Mouse (Mus musculus): Measurements from ENCODE around the gene Ddi2. TPM values are rescaled to one million over a fixed set of nuclear protein-coding genes. Genes with fewer than 3 reads are reported as not detected.

The Ddi2 gene
- polyA plus RNA-seq, 1 experiment from 2014 or later = 21.7 TPM

GRCm38 (mm10) chr4:141653813-141654212 lies 69.4 kb downstream of the Ddi2 start:
- WGBS (ENCODE audit: insufficient replicate concordance) = 88% methylated on average over 13 of the region's 13 CpGs
- no peaks in the 10 kb centered on the region for H3K9me3 ChIP-seq (ENCODE audit: low read length)
- ATAC-seq = no peak

GRCm38 (mm10) chr4:141653044-141653443 lies 70.2 kb downstream of the Ddi2 start:
- TF ChIP-seq CTCF (IDR thresholded peaks at IDR 0.05; ENCODE audit: low read depth) = no peak
- no peak for TF ChIP-seq EP300 (IDR thresholded peaks at IDR 0.05; ENCODE audit: low read depth)
- no peak overlapping the region for H3K9ac ChIP-seq (replicated peaks)
- no peaks in the 10 kb centered on the region; the same call in 1 of the 2 replicates for H3K36me3 ChIP-seq (replicated peaks; ENCODE audit: insufficient read depth, low read length)
- no peaks in the 10 kb centered on the region for H3K9me3 ChIP-seq (ENCODE audit: low read length)
- H3K27ac ChIP-seq (ENCODE audit: low read depth) = no peak overlapping the region
- H3K4me1 ChIP-seq (ENCODE audit: insufficient read depth) = peaks cover 19% of the 10 kb centered on the region
- no peaks in the 10 kb centered on the region for H3K27me3 ChIP-seq (ENCODE audit: insufficient read depth, low read length)
- no peak overlapping the region for H3K4me3 ChIP-seq (ENCODE audit: low read depth, low read length)
- DNase-seq (no peak), ATAC-seq (no peak)
- WGBS (ENCODE audit: insufficient replicate concordance) = 61% methylated on average over 8 of the region's 8 CpGs
- no peak overlapping the region for H3K4me2 ChIP-seq (ENCODE audit: low read depth, low read length)

More at GRCm38 (mm10) chr4:141653813-141654212, 69.4 kb downstream of the Ddi2 start:
- H3K4me3 ChIP-seq (ENCODE audit: low read depth, low read length) = no peak overlapping the region
- no peak for TF ChIP-seq CTCF (IDR thresholded peaks at IDR 0.05; ENCODE audit: low read depth)
- TF ChIP-seq EP300 (IDR thresholded peaks at IDR 0.05; ENCODE audit: low read depth) = no peak
- H3K4me1 ChIP-seq (ENCODE audit: insufficient read depth) = peaks cover 19% of the 10 kb centered on the region
- no peaks in the 10 kb centered on the region for H3K27me3 ChIP-seq (ENCODE audit: insufficient read depth, low read length)
- H3K9ac ChIP-seq (replicated peaks) = no peak overlapping the region
- no peak for DNase-seq
- no peak overlapping the region for H3K27ac ChIP-seq (ENCODE audit: low read depth)
- H3K36me3 ChIP-seq (replicated peaks; ENCODE audit: insufficient read depth, low read length) = no peaks in the 10 kb centered on the region; the same call in 1 of the 2 replicates
- H3K4me2 ChIP-seq (ENCODE audit: low read depth, low read length) = no peak overlapping the region

- no peaks in the 10 kb centered on the region for H3K9me3 ChIP-seq (ENCODE audit: low read length)
- no peaks in the 10 kb centered on the region for H3K27me3 ChIP-seq (ENCODE audit: insufficient read depth, low read length)
- H3K4me2 ChIP-seq (ENCODE audit: low read depth, low read length) = no peak overlapping the region
- H3K36me3 ChIP-seq (replicated peaks; ENCODE audit: insufficient read depth, low read length) = no peaks in the 10 kb centered on the region; the same call in 1 of the 2 replicates
- ATAC-seq (no peak), DNase-seq (no peak)
- no peak overlapping the region for H3K9ac ChIP-seq (replicated peaks)
- H3K27ac ChIP-seq (ENCODE audit: low read depth) = no peak overlapping the region
- WGBS (ENCODE audit: insufficient replicate concordance) = 84% methylated on average over 10 of the region's 10 CpGs
- H3K4me1 ChIP-seq (ENCODE audit: insufficient read depth) = peaks cover 14% of the 10 kb centered on the region; the same call in 1 of the 2 replicates
- no peak overlapping the region for H3K4me3 ChIP-seq (ENCODE audit: low read depth, low read length)
- TF ChIP-seq EP300 (IDR thresholded peaks at IDR 0.05; ENCODE audit: low read depth) = no peak
- no peak for TF ChIP-seq CTCF (IDR thresholded peaks at IDR 0.05; ENCODE audit: low read depth)
These were observed 71.3 kb downstream of the Ddi2 start for GRCm38 (mm10) chr4:141651944-141652343.

- Histone ChIP-seq H3K9me3 (ENCODE audit: low read length) (no peaks in the 10 kb centered on the region), H3K27ac (ENCODE audit: low read depth) (no peak overlapping the region), H3K9ac (replicated peaks) (no peak overlapping the region), H3K36me3 (replicated peaks; ENCODE audit: insufficient read depth, low read length) (no peaks in the 10 kb centered on the region; the same call in 1 of the 2 replicates), H3K4me3 (ENCODE audit: low read depth, low read length) (no peak overlapping the region), H3K27me3 (ENCODE audit: insufficient read depth, low read length) (no peaks in the 10 kb centered on the region), H3K4me1 (ENCODE audit: insufficient read depth) (peaks cover 11% of the 10 kb centered on the region; the same call in 1 of the 2 replicates), H3K4me2 (ENCODE audit: low read depth, low read length) (no peak overlapping the region)
- ATAC-seq (no peak), DNase-seq (no peak)
- TF ChIP-seq CTCF (IDR thresholded peaks at IDR 0.05; ENCODE audit: low read depth) (no peak), EP300 (IDR thresholded peaks at IDR 0.05; ENCODE audit: low read depth) (no peak)
- WGBS (ENCODE audit: insufficient replicate concordance) = 86% methylated on average over 6 of the region's 6 CpGs
These were observed 71.9 kb downstream of the Ddi2 start for GRCm38 (mm10) chr4:141651286-141651685.

- 73% methylated on average over 6 of the region's 6 CpGs for WGBS (ENCODE audit: insufficient replicate concordance)
- Histone ChIP-seq H3K4me1 (ENCODE audit: insufficient read depth) (0 out of 2 replicates have a peak, but pooled peaks cover 4% of the 10 kb centered on the region), H3K9ac (replicated peaks) (no peak overlapping the region), H3K36me3 (replicated peaks; ENCODE audit: insufficient read depth, low read length) (no peaks in the 10 kb centered on the region; the same call in 1 of the 2 replicates), H3K9me3 (ENCODE audit: low read length) (no peaks in the 10 kb centered on the region), H3K4me3 (ENCODE audit: low read depth, low read length) (no peak overlapping the region), H3K27me3 (ENCODE audit: insufficient read depth, low read length) (no peaks in the 10 kb centered on the region), H3K4me2 (ENCODE audit: low read depth, low read length) (no peak overlapping the region), H3K27ac (ENCODE audit: low read depth) (no peak overlapping the region)
- TF ChIP-seq EP300 (IDR thresholded peaks at IDR 0.05; ENCODE audit: low read depth) (no peak), CTCF (IDR thresholded peaks at IDR 0.05; ENCODE audit: low read depth) (no peak)
- ATAC-seq (no peak), DNase-seq (no peak)
These were observed 74.0 kb downstream of the Ddi2 start for GRCm38 (mm10) chr4:141649244-141649643.

GRCm38 (mm10) chr4:141648262-141648661 lies 75.0 kb downstream of the Ddi2 start:
- WGBS (ENCODE audit: insufficient replicate concordance) = 91% methylated on average over 5 of the region's 5 CpGs
- no peak overlapping the region for H3K9ac ChIP-seq (replicated peaks)
- H3K27me3 ChIP-seq (ENCODE audit: insufficient read depth, low read length) = no peaks in the 10 kb centered on the region
- ATAC-seq (no peak), DNase-seq (no peak)
- no peak overlapping the region for H3K4me2 ChIP-seq (ENCODE audit: low read depth, low read length)
- H3K36me3 ChIP-seq (replicated peaks; ENCODE audit: insufficient read depth, low read length) = no peaks in the 10 kb centered on the region; the same call in 1 of the 2 replicates
- H3K4me1 ChIP-seq (ENCODE audit: insufficient read depth) = 0 out of 2 replicates have a peak, but pooled peaks cover 3% of the 10 kb centered on the region
- TF ChIP-seq EP300 (IDR thresholded peaks at IDR 0.05; ENCODE audit: low read depth) = no peak
- TF ChIP-seq CTCF (IDR thresholded peaks at IDR 0.05; ENCODE audit: low read depth) = no peak
- no peaks in the 10 kb centered on the region for H3K9me3 ChIP-seq (ENCODE audit: low read length)
- H3K27ac ChIP-seq (ENCODE audit: low read depth) = no peak overlapping the region
- no peak overlapping the region for H3K4me3 ChIP-seq (ENCODE audit: low read depth, low read length)

All from liver, postnatal 0 days (tissue).